Mouse (Mus musculus): ENCODE measurements around the gene Gm13030.

GRCm38 (mm10) chr4:138858446-138858845 is 15.3 kb downstream of the Gm13030 start:
- TF ChIP-seq CTCF (IDR thresholded peaks at IDR 0.05; ENCODE audit: insufficient read depth, low read depth, low read length) (no peak), POLR2A (IDR thresholded peaks at IDR 0.05; ENCODE audit: insufficient read depth, low read depth, low read length) (no peak)
